Mouse (Mus musculus) CH12.LX (cell line): ENCODE data around the gene Acrbp. TPM values are rescaled to one million over a fixed set of nuclear protein-coding genes. Genes with fewer than 3 reads are reported as not detected.

Experiments used
- DNase-seq: peaks from one replicate; pipeline ENCODE4 v3.0.0-alpha.2; 2013; ENCODE audit errors: extremely low read depth
- H3K27ac ChIP-seq: 2 replicates; pipeline ENCODE4 v1.5.1; 2012; ENCODE audit warnings: low read depth, mild to moderate bottlenecking, control low read depth, moderate library complexity; ENCODE audit not compliant: insufficient read depth
- H3K27me3 ChIP-seq: replicated peaks from 2 replicates; pipeline ENCODE3; 2012; ENCODE audit warnings: inconsistent platforms
- H3K36me3 ChIP-seq, 2 experiments: replicated peaks in 1 of 2; 2 replicates each; pipeline versions ENCODE3 to v1.6.1; 2012; ENCODE audit warnings: inconsistent platforms in 1 of 2, low read length in 1 of 2, mild to moderate bottlenecking in 1 of 2, mixed read lengths in 1 of 2, moderate library complexity in 1 of 2; ENCODE audit not compliant: control insufficient read depth in 1 of 2, insufficient read depth in 1 of 2
- H3K4me1 ChIP-seq, 2 experiments: 2 replicates each; pipeline ENCODE4 v1.6.1; 2012; ENCODE audit warnings: inconsistent platforms in 1 of 2, moderate library complexity in 1 of 2; ENCODE audit not compliant: insufficient read depth in 2 of 2, control insufficient read depth in 1 of 2
- H3K4me2 ChIP-seq: 2 replicates; pipeline ENCODE4 v1.6.1; 2012; ENCODE audit warnings: low read depth, mild to moderate bottlenecking, control low read depth; ENCODE audit not compliant: poor library complexity, insufficient read depth, severe bottlenecking
- H3K4me3 ChIP-seq, 3 experiments: fragments of 150-350 bp in 1 of 3; sonication (generic) in 1 of 3; replicated peaks in 1 of 3; 2 replicates each; pipeline versions ENCODE3 to v1.5.1; 2011 to 2012; ENCODE audit warnings: low read depth in 2 of 3, low read length in 2 of 3, mild to moderate bottlenecking in 2 of 3, moderate library complexity in 2 of 3, control low read depth in 1 of 3, improper control_type of control experiment in 1 of 3, inconsistent platforms in 1 of 3, mixed read lengths in 1 of 3; ENCODE audit not compliant: poor library complexity in 1 of 3
- H3K79me2 ChIP-seq: replicated peaks from 2 replicates; pipeline ENCODE4 v1.6.1; 2012; ENCODE audit warnings: mild to moderate bottlenecking, moderate library complexity; ENCODE audit not compliant: control insufficient read depth, poor library complexity, insufficient read depth, severe bottlenecking; ENCODE audit errors: extremely low read depth
- H3K9ac ChIP-seq: 2 replicates; pipeline ENCODE4 v1.6.1; 2012; ENCODE audit warnings: low read depth, mild to moderate bottlenecking, control low read depth, moderate library complexity; ENCODE audit not compliant: insufficient read depth
- H3K9me3 ChIP-seq: replicated peaks from 2 replicates; pipeline ENCODE3; 2012; ENCODE audit warnings: low read length, inconsistent platforms, mixed read lengths
- CHD2 ChIP-seq: IDR thresholded peaks from 2 replicates; pipeline ENCODE4 v1.6.1; 2011; ENCODE audit warnings: low read length, improper control_type of control experiment
- E2F4 ChIP-seq: IDR thresholded peaks from 2 replicates; pipeline ENCODE4 v1.6.1; 2011; ENCODE audit warnings: low read depth, low read length, improper control_type of control experiment; ENCODE audit not compliant: insufficient replicate concordance
- ELF1 ChIP-seq: IDR thresholded peaks from 2 replicates; pipeline ENCODE4 v1.6.1; 2014; ENCODE audit warnings: low read depth, mild to moderate bottlenecking, inconsistent platforms, low read length, improper control_type of control experiment
- ETS1 ChIP-seq: conservative IDR thresholded peaks from 2 replicates; pipeline ENCODE4 v1.6.1; 2012; ENCODE audit warnings: low read depth, mild to moderate bottlenecking, inconsistent platforms, low read length, improper control_type of control experiment, moderate library complexity
- HCFC1 ChIP-seq: IDR thresholded peaks from 2 replicates; pipeline ENCODE4 v1.6.1; 2012; ENCODE audit warnings: low read depth, mild to moderate bottlenecking, inconsistent platforms, low read length, improper control_type of control experiment
- IRF4 ChIP-seq: IDR thresholded peaks from 2 replicates; pipeline ENCODE4 v1.6.1; 2014; ENCODE audit warnings: low read depth, mild to moderate bottlenecking, inconsistent platforms, low read length, improper control_type of control experiment
- JUN ChIP-seq: IDR thresholded peaks from 2 replicates; pipeline ENCODE4 v1.6.1; 2011; ENCODE audit warnings: low read depth, mild to moderate bottlenecking, low read length, improper control_type of control experiment, moderate library complexity; ENCODE audit not compliant: insufficient read depth
- JUND ChIP-seq: conservative IDR thresholded peaks from 2 replicates; pipeline ENCODE4 v1.6.1; 2011; ENCODE audit warnings: low read depth, low read length, improper control_type of control experiment
- KAT2A ChIP-seq: IDR thresholded peaks from 2 replicates; pipeline ENCODE4 v1.6.1; 2012; ENCODE audit warnings: low read length, improper control_type of control experiment, inconsistent platforms; ENCODE audit not compliant: insufficient replicate concordance
- MAFK ChIP-seq: IDR thresholded peaks from 2 replicates; pipeline ENCODE4 v1.6.1; 2011; ENCODE audit warnings: low read length, improper control_type of control experiment; ENCODE audit not compliant: insufficient replicate concordance
- MAX ChIP-seq: IDR thresholded peaks from 2 replicates; pipeline ENCODE4 v1.6.1; 2011; ENCODE audit warnings: low read length, improper control_type of control experiment
- MAZ ChIP-seq: IDR thresholded peaks from 2 replicates; pipeline ENCODE4 v1.6.1; 2012; ENCODE audit warnings: low read depth, mild to moderate bottlenecking, inconsistent platforms, low read length, improper control_type of control experiment, moderate library complexity
- MXI1 ChIP-seq: IDR thresholded peaks from 2 replicates; pipeline ENCODE4 v1.6.1; 2011; ENCODE audit warnings: mild to moderate bottlenecking, low read depth, low read length, improper control_type of control experiment
- MYC ChIP-seq: IDR thresholded peaks from 2 replicates; pipeline ENCODE4 v1.6.1; 2011; ENCODE audit warnings: low read depth, mild to moderate bottlenecking, improper control_type of control experiment, low read length
- NELFE ChIP-seq: IDR thresholded peaks from 2 replicates; pipeline ENCODE4 v1.6.1; 2011; ENCODE audit warnings: low read depth, low read length, improper control_type of control experiment
- POLR2A ChIP-seq: IDR thresholded peaks from 2 replicates; pipeline ENCODE4 v1.6.1; 2011; ENCODE audit warnings: low read depth, mild to moderate bottlenecking, improper control_type of control experiment, low read length
- POLR2AphosphoS2 ChIP-seq: IDR thresholded peaks from 2 replicates; pipeline ENCODE4 v1.6.1; 2011; ENCODE audit warnings: low read depth, low read length, improper control_type of control experiment
- RAD21 ChIP-seq: IDR thresholded peaks from 2 replicates; pipeline ENCODE4 v1.6.1; 2011; ENCODE audit warnings: low read depth, mild to moderate bottlenecking, low read length, improper control_type of control experiment, moderate library complexity
- SIN3A ChIP-seq: IDR thresholded peaks from 2 replicates; pipeline ENCODE4 v1.6.1; 2012; ENCODE audit warnings: low read length, improper control_type of control experiment, inconsistent platforms
- SMC3 ChIP-seq: IDR thresholded peaks from 2 replicates; pipeline ENCODE4 v1.6.1; 2011; ENCODE audit warnings: low read depth, low read length, improper control_type of control experiment
- TCF12 ChIP-seq: IDR thresholded peaks from 2 replicates; pipeline ENCODE4 v1.6.1; 2014; ENCODE audit warnings: low read depth, mild to moderate bottlenecking, inconsistent platforms, low read length, improper control_type of control experiment
- UBTF ChIP-seq: IDR thresholded peaks from 2 replicates; pipeline ENCODE4 v1.6.1; 2012; ENCODE audit warnings: low read depth, mild to moderate bottlenecking, inconsistent platforms, low read length, improper control_type of control experiment, moderate library complexity
- USF1 ChIP-seq: IDR thresholded peaks from 2 replicates; pipeline ENCODE4 v1.6.1; 2014; ENCODE audit warnings: low read depth, mild to moderate bottlenecking, inconsistent platforms, low read length, improper control_type of control experiment
- ZKSCAN1 ChIP-seq: IDR thresholded peaks from 2 replicates; pipeline ENCODE4 v1.6.1; 2012; ENCODE audit warnings: low read depth, inconsistent platforms, low read length, improper control_type of control experiment, borderline replicate concordance
- ZNF384 ChIP-seq: IDR thresholded peaks from 2 replicates; pipeline ENCODE4 v1.6.1; 2012; ENCODE audit warnings: low read depth, low read length, improper control_type of control experiment, inconsistent platforms
- dilution Hi-C: fragments of 300-500 bp; cut with MboI; formaldehyde crosslinking; loops from 2 replicates; pipeline ENCODE4 v1.14.3; 2020; ENCODE audit warnings: low sequenced_read_pairs; ENCODE audit not compliant: extremely low pct_unique_long_range_greater_than_20kb, extremely low pct_ligation_motif_present
- in situ Hi-C: fragments of 300-500 bp; cut with MboI; formaldehyde crosslinking; loops from 3 replicates; pipeline ENCODE4 v1.14.3; 2019; ENCODE audit warnings: low sequenced_read_pairs, low pct_ligation_motif_present, low pct_unique_long_range_greater_than_20kb, mixed read lengths
- polyA plus RNA-seq: library from polyadenylated mRNA; unstranded; fragments of >175 nt; gene quantifications from 2 replicates; pipeline ENCODE4 v1.2.1, GENCODE M21; 2012; ENCODE audit warnings: low read depth; ENCODE audit not compliant: insufficient read length
- total RNA-seq, 2 experiments: library from RNA; depleted of rRNA; stranded (reverse); fragments of 300-350 nt in 1 of 2; fragments of >200 nt in 1 of 2; gene quantifications; 2 replicates each; pipeline ENCODE4 v1.2.3; 2012 to 2014

Gene Acrbp
- total and polyA plus RNA-seq, 3 experiments: 1.7 to 4.9 (median 3.3) TPM

DNA sequence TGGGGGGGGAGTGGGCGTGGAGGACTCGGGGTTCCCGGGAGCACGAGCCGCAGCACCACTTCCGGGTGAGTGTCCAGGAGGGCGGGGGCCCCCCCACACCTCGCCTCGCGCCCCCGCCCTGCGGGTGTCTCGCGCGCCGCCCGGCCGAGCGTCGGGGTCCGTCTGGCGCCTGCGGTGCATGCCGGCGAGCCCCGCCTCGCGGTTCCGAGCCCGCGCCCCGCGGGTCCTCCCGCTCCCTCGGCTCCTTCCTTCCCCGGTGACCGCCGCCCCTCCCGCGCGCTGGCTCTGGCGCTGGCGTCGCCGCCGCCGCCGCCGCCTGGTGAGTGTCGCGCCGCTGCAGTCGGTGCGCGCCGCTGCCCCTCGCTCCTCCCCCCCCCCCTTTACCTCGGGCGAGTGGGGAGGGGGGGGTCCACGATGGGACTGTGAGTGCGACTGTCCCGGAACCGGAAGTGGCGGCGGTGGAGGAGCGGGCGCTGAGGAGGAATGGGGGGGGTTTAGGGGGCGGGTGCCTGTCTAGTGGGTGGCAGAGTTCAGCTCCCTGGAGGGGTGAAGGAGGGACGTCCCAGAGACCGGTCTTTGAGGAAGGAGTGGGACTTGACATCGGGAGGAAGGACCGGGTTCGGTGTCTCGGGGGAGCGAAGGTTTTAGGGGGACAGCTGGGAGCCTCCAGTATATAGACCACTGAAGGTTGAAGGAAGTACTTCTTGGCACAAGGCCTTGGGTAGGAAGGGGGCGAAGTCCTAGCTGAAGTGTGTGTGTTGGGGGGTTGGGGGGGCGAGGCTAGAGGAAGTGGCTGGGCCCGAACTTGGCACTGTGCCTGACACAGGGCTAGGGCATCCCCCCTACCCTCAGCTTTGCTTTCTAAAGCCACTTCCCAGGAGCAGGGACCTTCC, 40.1 kb upstream of the Acrbp start:
- Histone ChIP-seq H3K79me2 (peaks cover 32% of the 10 kb centered on the region), H3K9ac (peak overlapping the region; percentile 91), H3K27me3 (no peaks in the 10 kb centered on the region), H3K9me3 (no peaks in the 10 kb centered on the region), H3K4me3 (peak overlapping the region; percentile 79 to 84 (median 79)), H3K4me2 (peak overlapping the region; percentile 52), H3K36me3 (peaks cover 20 to 34% of the 10 kb centered on the region in 2 experiments), H3K27ac (peak overlapping the region; percentile 70), H3K4me1 (peaks cover 0 to 42% of the 10 kb centered on the region in 2 experiments; a peak in 2 of 4 replicates)
- TF ChIP-seq USF1: no peak
- TF ChIP-seq HCFC1: peak; percentile 66
- no peak for TF ChIP-seq JUND
- 0 out of 2 replicates have a peak, but pooled peaks have one; percentile 14 for TF ChIP-seq UBTF
- TF ChIP-seq IRF4: peak; percentile 7; the same call in 1 of the 2 replicates
- TF ChIP-seq POLR2A: peak; percentile 53
- no peak for TF ChIP-seq MAFK
- 0 out of 2 replicates have a peak, but pooled peaks have one; percentile 16 for TF ChIP-seq KAT2A
- peak; percentile 49; the same call in 1 of the 2 replicates for TF ChIP-seq NELFE
- peak; percentile 30; the same call in 1 of the 2 replicates for TF ChIP-seq CHD2
- TF ChIP-seq TCF12: peak; percentile 38; the same call in 1 of the 2 replicates
- peak; percentile 79 for TF ChIP-seq ELF1
- 0 out of 2 replicates have a peak, but pooled peaks have one; percentile 35 for TF ChIP-seq MXI1
- TF ChIP-seq MAZ: peak; percentile 89
- peak; percentile 88 for DNase-seq
- dilution Hi-C loops (no loop called here), in situ Hi-C loops (no loop called here)

DNA sequence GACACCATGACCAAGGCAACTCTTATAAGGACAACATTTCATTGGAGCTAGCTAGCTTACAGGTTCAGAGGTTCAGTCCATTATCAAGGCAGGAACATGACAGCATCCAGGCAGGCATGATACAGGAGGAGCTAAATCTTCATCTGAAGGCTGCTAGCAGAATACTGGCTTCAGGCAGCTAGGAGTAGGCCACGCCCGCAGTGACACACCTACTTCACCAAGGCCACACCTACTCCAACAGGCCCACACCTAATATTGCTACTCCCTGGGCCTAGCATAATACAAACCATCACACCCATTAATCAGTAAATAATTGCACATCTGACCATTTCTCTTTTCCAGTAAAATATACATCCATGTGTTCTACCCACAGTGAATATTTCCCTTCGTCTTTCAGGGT, 31.8 kb upstream of the Acrbp start:
- TF ChIP-seq MAX (no peak), CHD2 (no peak), USF1 (no peak), MAFK (no peak), POLR2A (no peak), KAT2A (no peak), ZNF384 (no peak), ETS1 (no peak), JUN (no peak), POLR2AphosphoS2 (no peak), RAD21 (no peak), ZKSCAN1 (no peak), MYC (no peak), TCF12 (no peak), E2F4 (no peak), SIN3A (no peak), JUND (no peak), SMC3 (no peak)
- Histone ChIP-seq H3K9ac (no peak overlapping the region), H3K27ac (no peak overlapping the region), H3K36me3 (peaks cover 46 to 80% of the 10 kb centered on the region in 2 experiments), H3K79me2 (peaks cover 23% of the 10 kb centered on the region), H3K9me3 (no peaks in the 10 kb centered on the region), H3K4me3 (no peak overlapping the region), H3K4me2 (no peak overlapping the region), H3K4me1 (no peaks in the 10 kb centered on the region; a peak in 1 of 4 replicates), H3K27me3 (no peaks in the 10 kb centered on the region)
- DNase-seq: no peak
- in situ Hi-C loops: no loop called here
- dilution Hi-C loops: no loop called here
